13 mouse cellular contexts compared by ENCODE assay signal in the genomic region with DNA sequence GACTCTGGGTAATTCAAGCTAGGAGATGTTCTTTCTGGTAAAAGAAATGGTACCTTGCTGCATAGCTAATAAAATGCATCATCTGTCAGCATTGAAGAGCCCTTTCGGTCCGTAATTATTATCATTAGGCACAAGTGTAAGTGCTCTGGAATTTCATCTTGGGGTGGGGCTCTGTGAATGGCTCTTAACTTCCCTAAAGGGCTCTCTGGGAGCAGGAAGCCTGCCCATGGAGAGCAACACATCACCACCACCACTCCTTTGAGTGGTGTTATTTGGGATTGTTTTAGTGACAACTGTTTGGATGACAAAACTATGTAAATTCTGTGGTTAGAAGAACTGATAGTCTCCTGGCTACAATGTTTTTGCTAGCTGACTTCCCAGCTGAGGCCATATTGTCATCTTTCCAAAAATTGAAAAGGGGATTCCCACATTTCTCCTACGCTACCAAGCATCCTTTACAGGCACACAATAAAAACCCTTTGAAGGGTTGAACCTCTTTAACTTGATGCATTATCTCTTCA.
"Had no signal": no experiment of that assay in that cellular context is flagged by ENCODE, and none has a peak within 500 bp of the region (broad histone marks: within the 10 kb centered on the region; RNA-seq: fewer than 3 reads in every experiment).

No protein-coding gene starts in this region.

- H3K36me3 ChIP-seq: limb, embryonic 15.5 days; liver, embryonic 12.5 days; lung, embryonic 15.5 days; midbrain, embryonic 10.5 days had no signal

- H3K27me3 ChIP-seq: limb, embryonic 15.5 days; liver, embryonic 12.5 days; lung, embryonic 15.5 days had no signal

- H3K4me2 ChIP-seq: limb, embryonic 15.5 days; liver, embryonic 12.5 days; lung, embryonic 15.5 days had no signal

- H3K9ac ChIP-seq: limb, embryonic 15.5 days; liver, embryonic 12.5 days; lung, embryonic 15.5 days had no signal

- H3K27ac ChIP-seq: kidney, postnatal 0 days; left cerebral cortex, adult 2 months; limb, embryonic 15.5 days; liver, embryonic 12.5 days; lung, embryonic 15.5 days; midbrain, embryonic 10.5 days had no signal

- DNase-seq: kidney, adult 11 months; kidney, adult 9 months; kidney, postnatal 36 days; right cerebral cortex, postnatal 14 days; thymus, postnatal 4 days had no signal

- H3K4me1 ChIP-seq: limb, embryonic 15.5 days; liver, embryonic 12.5 days; midbrain, embryonic 10.5 days had no signal

- H3K9me3 ChIP-seq: limb, embryonic 15.5 days; liver, embryonic 12.5 days; lung, embryonic 15.5 days; midbrain, embryonic 10.5 days had no signal

- ATAC-seq: inflammation-experienced regulatory T-cells, adult 6 months; liver, embryonic 12.5 days; midbrain, embryonic 16.5 days had no signal

- H3K4me3 ChIP-seq: left cerebral cortex, adult 2 months; limb, embryonic 15.5 days; liver, embryonic 12.5 days; lung, embryonic 15.5 days; midbrain, embryonic 10.5 days had no signal
